Mouse (Mus musculus) yolk sac, embryonic 10.5 days (tissue): ENCODE measurements around the gene Tcea2.

Experiments
- DNase-seq: peaks from one replicate; pipeline ENCODE4 v3.0.0-alpha.2; 2017; ENCODE audit warnings: low spot score

Tcea2 gene

DNA sequence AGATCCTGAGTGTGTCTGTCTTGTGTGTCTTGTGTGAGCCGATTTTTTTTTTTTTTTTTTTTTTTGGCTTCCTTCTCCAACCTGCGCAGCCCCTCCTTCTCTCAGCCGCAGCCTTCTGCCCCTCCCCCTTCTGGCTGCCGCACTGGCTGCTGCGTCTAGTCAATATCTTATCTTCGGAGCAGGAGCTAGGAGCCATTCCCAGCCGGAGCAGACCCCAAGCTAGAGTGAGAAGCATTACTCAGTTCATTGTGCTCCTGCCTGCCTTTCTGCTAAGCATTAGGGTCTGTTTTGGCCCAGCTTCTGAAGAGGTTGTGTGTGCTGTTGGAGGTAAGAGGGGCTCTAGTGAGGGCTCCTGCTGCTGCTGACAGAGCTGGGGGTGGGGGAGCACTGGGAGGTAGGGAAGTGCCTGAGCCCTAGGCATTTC lies 34.8 kb downstream of the Tcea2 start, which contains the start of gene Oprl1:
TSS of gene Oprl1 (plus strand) at position 114 of the 424 bp plus-strand sequence.
- peak; percentile 13 for DNase-seq

DNA sequence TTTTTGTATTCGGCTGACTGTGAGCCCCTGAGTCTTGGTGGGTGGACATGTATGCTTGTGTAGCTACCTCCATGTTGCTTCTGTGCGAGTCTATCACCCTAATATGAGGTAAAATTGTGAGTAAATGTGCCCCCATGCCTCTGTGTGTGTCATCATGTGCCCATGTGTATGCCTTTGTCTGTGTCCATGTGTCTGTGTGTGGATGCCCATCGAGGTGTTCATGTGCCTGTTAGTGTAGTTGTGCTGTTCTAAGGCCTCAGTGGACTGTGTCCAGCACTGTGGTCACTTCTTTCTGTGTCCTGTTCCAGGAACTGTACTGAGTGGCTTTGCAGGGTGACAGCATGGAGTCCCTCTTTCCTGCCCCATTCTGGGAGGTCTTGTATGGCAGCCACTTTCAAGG lies 35.3 kb downstream of the Tcea2 start:
- no peak for DNase-seq

DNA sequence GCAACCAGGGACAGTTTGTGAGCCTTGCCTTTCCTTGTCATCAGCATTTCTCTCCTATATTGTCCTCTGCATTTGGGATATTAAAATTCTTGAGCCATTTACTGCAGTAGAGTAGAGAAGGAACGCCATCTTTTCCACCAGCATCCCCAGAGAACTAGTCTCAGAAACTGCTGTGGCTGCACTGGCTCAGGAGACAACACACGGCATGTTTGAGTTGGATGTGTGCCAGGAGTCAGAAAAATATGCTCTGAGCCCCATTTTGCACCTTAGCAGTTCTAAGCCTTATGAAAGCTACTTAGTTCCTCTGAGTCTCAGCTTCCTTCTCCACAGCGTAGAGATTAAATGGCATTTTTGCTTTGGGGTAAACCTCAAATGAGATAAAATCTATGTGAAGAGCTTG lies 36.9 kb downstream of the Tcea2 start:
- DNase-seq = no peak

- DNase-seq = no peak
Measured at GRCm38 (mm10) chr2:181720061-181720460, 40.0 kb downstream of the Tcea2 start.

GRCm38 (mm10) chr2:181721200-181721599 lies 41.1 kb downstream of the Tcea2 start:
- no peak for DNase-seq

DNA sequence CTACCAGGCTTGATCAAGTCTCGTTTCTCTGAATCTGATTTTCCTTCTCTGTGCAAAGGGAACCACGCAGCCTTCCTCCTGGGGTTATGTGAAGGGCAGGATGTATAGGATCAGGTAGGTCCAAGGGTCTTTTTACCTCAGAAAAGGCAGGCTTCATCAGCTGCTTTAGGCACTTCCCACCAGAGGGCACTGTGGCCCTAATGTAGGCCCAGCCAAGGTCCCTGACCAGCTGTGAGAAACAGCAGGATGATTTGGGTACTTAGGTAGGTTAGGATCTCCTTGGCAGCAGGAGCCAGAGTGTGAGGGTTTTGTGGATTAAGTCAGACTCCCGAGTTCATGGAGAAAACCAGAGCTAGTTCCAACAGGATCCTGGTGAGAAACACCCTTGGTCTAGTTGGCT lies 42.1 kb downstream of the Tcea2 start:
- DNase-seq = no peak

DNA sequence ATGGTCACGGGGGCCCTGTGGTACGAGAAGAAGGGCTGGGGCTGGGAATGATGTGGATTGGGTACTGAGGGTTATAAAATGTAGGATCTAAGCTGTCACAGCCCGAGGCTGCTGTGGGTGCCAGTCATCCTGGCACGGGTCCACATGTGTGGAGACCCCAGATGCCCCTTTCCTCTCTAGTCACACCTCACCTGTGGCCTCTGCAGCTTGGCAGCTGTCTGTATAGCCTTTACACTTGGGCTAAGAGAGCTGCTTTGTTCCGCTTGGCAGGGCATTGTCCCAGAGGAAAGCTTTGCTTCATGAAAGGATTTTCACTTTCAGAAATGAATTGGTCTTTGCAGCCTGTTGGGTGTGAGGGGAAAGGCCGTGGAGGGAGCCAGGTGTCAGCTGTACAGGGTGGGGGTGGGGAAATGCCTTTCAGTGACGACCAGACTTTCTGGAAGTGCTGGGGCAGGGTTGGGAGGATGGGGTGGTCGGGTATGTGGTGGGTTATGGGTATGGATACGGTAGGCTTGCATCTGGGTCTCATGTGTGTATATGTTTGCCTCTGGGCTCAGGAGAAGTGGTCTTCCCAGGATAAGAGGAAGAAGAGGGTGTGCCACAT lies 47.7 kb downstream of the Tcea2 start:
- no peak for DNase-seq

DNA sequence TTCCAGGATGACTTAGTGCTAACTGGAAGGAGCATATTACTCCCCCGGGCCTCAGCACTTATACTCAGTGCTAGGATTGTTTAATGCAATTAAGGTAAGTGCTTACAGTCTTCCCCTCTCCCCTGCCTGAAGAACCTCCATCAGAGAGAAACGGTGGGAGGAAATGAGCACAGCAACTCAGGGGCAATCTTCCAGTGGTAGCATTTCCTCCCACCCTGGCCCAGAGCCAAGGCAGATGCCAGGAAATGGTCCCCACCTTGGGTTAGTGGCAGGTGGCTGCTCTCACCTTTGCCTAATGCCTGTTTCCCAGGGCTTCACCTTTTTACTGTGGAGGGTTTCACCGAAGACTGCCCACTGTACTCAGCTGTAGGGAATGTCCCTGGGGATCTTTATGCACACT lies 49.9 kb downstream of the Tcea2 start:
- no peak for DNase-seq
